Mouse (Mus musculus): Measurements from ENCODE around the gene Ruvbl2. TPM values are rescaled to one million over a fixed set of nuclear protein-coding genes. Genes with fewer than 3 reads are reported as not detected.

Gene Ruvbl2
- total RNA-seq, 1 experiment = 228 TPM

DNA sequence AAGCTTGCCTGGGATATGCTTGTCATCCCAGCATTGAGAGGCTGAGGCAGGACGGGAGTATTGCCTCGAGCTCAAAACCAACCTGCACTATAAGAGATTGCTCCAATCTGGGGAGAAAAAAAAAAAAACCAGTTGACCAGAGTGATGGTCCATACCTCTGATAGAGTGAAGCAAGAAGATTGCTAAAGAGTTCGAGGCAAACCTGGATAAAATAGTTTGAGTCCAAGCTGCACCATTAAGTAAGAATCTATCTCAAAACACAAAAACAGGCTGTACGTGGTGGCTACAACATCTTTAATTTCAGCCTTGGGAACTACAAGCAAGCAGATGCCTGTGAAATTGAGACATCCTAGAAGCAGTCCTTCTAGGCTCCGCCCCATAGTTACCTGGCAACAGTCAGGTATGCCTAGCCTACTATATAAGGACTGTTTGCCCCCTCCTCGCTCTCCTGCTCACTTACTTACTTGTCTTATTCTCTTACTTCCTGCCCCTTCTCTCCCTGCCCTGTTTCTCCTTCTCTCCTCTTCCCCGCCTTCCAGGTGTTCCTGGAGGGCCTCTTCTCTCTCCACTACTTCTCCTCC is 29.3 kb upstream of the Ruvbl2 start:
- H3K36me3 ChIP-seq (ENCODE audit: control insufficient read depth, insufficient read depth, low read length, poor library complexity, severe bottlenecking) = peaks cover 24% of the 10 kb centered on the region
- DNase-seq (ENCODE audit: low read depth, low spot score) = no peak
- no peaks in the 10 kb centered on the region for H3K9me3 ChIP-seq (ENCODE audit: control insufficient read depth, insufficient read depth, low read depth, low read length)
- TF ChIP-seq ZC3H11A (IDR thresholded peaks at IDR 0.05; ENCODE audit: borderline replicate concordance, low read depth, low read length) = no peak
- no peak for TF ChIP-seq HCFC1 (IDR thresholded peaks at IDR 0.05; ENCODE audit: borderline replicate concordance, insufficient read depth, low read length)
- TF ChIP-seq MAFK (IDR thresholded peaks at IDR 0.05; ENCODE audit: insufficient read depth, low read depth, low read length) = no peak
- TF ChIP-seq ZNF384 (IDR thresholded peaks at IDR 0.05; ENCODE audit: low read depth, low read length) = 0 out of 2 replicates have a peak, but pooled peaks have one; percentile 42
- peak overlapping the region; percentile 12; the same call in 1 of the 2 replicates for H3K9ac ChIP-seq (ENCODE audit: insufficient read depth, low read depth, low read length, poor library complexity, severe bottlenecking)
- no peak overlapping the region; the same call in 1 of the 2 replicates for H3K27ac ChIP-seq (ENCODE audit: insufficient read depth, low read depth, low read length, poor library complexity, severe bottlenecking)
- in situ Hi-C loops (cut with MboI; ENCODE audit: low sequenced_read_pairs in 2 of 2, unreplicated experiment in 2 of 2) = no loop called here
- H3K4me3 ChIP-seq (ENCODE audit: insufficient read depth in 1 of 2, low read depth in 1 of 2, low read length in 2 of 2, poor library complexity in 1 of 2, severe bottlenecking in 1 of 2) = peak overlapping the region; percentile 63 to 80
- peaks cover 0 to 3% of the 10 kb centered on the region in 2 experiments; a peak in 2 of 4 replicates for H3K4me1 ChIP-seq (ENCODE audit: control insufficient read depth in 2 of 2, insufficient read depth in 2 of 2, low read length in 2 of 2, poor library complexity in 1 of 2)

DNA sequence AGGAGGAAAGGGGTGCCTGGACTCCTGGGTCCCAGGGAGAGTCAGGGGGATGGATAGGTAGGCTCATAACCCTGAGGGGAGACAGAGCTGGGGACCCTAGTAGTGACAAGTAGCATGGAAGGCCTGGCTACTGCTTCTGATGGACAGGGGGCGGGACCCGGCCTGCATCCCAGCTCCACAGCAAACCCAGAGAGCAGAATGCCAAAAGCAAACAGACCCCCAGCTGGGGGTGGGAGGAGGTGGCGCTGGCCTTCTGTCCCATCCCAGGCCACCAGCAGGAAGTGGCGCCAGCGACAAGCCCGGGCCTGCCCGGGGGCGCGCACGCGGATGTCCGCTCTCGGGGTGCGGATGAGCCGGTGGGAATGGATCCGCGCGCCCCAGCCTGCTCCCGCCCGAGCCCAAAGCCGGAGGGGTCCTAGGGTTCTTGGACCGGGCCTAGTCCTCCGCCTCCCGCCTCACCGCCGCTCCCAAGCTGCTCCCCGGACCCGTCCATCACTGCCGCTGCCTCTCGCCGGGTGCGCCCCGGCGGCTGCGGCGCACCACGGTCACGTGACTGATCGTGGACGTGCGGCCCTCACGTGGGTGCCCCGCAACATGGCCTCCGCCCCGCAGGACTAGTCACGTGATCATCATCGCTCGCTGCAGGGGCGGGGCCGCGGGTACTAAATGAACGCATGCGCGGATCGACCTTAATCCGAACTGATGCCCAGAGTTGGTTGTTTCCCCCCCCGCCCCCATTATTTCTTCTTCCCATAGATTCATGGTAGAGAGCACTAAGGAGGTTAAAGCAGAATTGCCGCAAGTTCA is 28.6 kb upstream of the Ruvbl2 start, which contains the start of gene Bax:
Gene Bax, minus strand, starts transcription at position 616 of the 807 bp plus-strand sequence.
- Histone ChIP-seq H3K9me3 (ENCODE audit: control insufficient read depth, insufficient read depth, low read depth, low read length) (no peaks in the 10 kb centered on the region), H3K27ac (ENCODE audit: insufficient read depth, low read depth, low read length, poor library complexity, severe bottlenecking) (peak within 1 kb of the TSS; percentile 91), H3K9ac (ENCODE audit: insufficient read depth, low read depth, low read length, poor library complexity, severe bottlenecking) (peak within 1 kb of the TSS; percentile 93), H3K4me1 (ENCODE audit: control insufficient read depth in 2 of 2, insufficient read depth in 2 of 2, low read length in 2 of 2, poor library complexity in 1 of 2) (peaks cover 0 to 3% of the 10 kb centered on the region in 2 experiments; a peak in 2 of 4 replicates), H3K36me3 (ENCODE audit: control insufficient read depth, insufficient read depth, low read length, poor library complexity, severe bottlenecking) (peaks cover 29% of the 10 kb centered on the region), H3K4me3 (ENCODE audit: insufficient read depth in 1 of 2, low read depth in 1 of 2, low read length in 2 of 2, poor library complexity in 1 of 2, severe bottlenecking in 1 of 2) (peak within 1 kb of the TSS; percentile 74 to 80)
- in situ Hi-C loops (cut with MboI; ENCODE audit: low sequenced_read_pairs in 2 of 2, unreplicated experiment in 2 of 2) = no loop called here
- DNase-seq (ENCODE audit: low read depth, low spot score) = peak; percentile 90
- peak; percentile 83 for TF ChIP-seq HCFC1 (IDR thresholded peaks at IDR 0.05; ENCODE audit: borderline replicate concordance, insufficient read depth, low read length)
- TF ChIP-seq CHD2 (IDR thresholded peaks at IDR 0.05; ENCODE audit: low read depth, low read length) = no peak
- TF ChIP-seq ZNF384 (IDR thresholded peaks at IDR 0.05; ENCODE audit: low read depth, low read length) = no peak
- no peak for TF ChIP-seq MAFK (IDR thresholded peaks at IDR 0.05; ENCODE audit: insufficient read depth, low read depth, low read length)

DNA sequence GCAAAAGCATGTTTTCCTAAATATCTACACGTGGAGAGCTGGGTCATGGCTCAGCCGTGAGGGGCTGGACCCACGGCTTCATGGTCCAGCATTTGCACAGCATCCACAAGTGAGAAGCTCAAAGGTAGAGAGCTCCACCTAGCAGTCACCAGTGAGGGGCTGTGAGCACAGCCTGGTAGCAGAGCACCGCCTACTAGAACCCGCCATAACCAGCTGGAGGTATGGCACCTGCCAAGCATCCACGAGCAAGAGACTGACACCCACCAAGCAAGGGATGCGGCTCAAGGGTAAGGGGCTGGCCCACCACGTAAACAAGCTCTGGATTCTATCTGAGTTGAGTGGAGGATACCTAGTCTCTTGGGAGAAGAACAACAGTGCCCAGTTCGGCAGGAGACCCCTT is 27.7 kb upstream of the Ruvbl2 start:
- H3K9ac ChIP-seq (ENCODE audit: insufficient read depth, low read depth, low read length, poor library complexity, severe bottlenecking) = peak overlapping the region; percentile 93
- TF ChIP-seq CHD2 (IDR thresholded peaks at IDR 0.05; ENCODE audit: low read depth, low read length) (no peak), ZNF384 (IDR thresholded peaks at IDR 0.05; ENCODE audit: low read depth, low read length) (no peak), MAFK (IDR thresholded peaks at IDR 0.05; ENCODE audit: insufficient read depth, low read depth, low read length) (no peak), HCFC1 (IDR thresholded peaks at IDR 0.05; ENCODE audit: borderline replicate concordance, insufficient read depth, low read length) (no peak), ZC3H11A (IDR thresholded peaks at IDR 0.05; ENCODE audit: borderline replicate concordance, low read depth, low read length) (no peak)
- H3K4me1 ChIP-seq (ENCODE audit: control insufficient read depth in 2 of 2, insufficient read depth in 2 of 2, low read length in 2 of 2, poor library complexity in 1 of 2) = peaks cover 0 to 3% of the 10 kb centered on the region in 2 experiments; a peak in 2 of 4 replicates
- DNase-seq (ENCODE audit: low read depth, low spot score) = no peak
- in situ Hi-C loops (cut with MboI; ENCODE audit: low sequenced_read_pairs in 2 of 2, unreplicated experiment in 2 of 2) = no loop called here
- H3K4me3 ChIP-seq (ENCODE audit: insufficient read depth in 1 of 2, low read depth in 1 of 2, low read length in 2 of 2, poor library complexity in 1 of 2, severe bottlenecking in 1 of 2) = peak overlapping the region; percentile 74 to 80
- H3K9me3 ChIP-seq (ENCODE audit: control insufficient read depth, insufficient read depth, low read depth, low read length) = no peaks in the 10 kb centered on the region
- peak overlapping the region; percentile 91; the same call in 1 of the 2 replicates for H3K27ac ChIP-seq (ENCODE audit: insufficient read depth, low read depth, low read length, poor library complexity, severe bottlenecking)
- peaks cover 35% of the 10 kb centered on the region for H3K36me3 ChIP-seq (ENCODE audit: control insufficient read depth, insufficient read depth, low read length, poor library complexity, severe bottlenecking)

DNA sequence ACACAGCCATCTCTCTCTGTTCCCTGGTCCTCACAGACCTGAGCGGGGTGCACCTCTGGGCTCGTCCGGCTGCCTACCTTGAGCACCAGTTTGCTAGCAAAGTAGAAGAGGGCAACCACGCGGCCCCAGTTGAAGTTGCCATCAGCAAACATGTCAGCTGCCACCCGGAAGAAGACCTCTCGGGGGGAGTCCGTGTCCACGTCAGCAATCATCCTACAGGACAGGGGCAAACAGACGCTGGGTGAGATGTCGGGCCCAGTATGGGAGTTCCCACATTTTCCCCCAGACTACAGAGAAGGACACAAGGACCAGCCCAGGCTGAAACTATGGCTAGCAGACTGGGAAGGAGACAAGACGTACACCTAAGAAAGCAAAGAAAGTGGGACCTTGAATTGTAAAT is 27.2 kb upstream of the Ruvbl2 start:
- TF ChIP-seq HCFC1 (IDR thresholded peaks at IDR 0.05; ENCODE audit: borderline replicate concordance, insufficient read depth, low read length) (no peak), ZC3H11A (IDR thresholded peaks at IDR 0.05; ENCODE audit: borderline replicate concordance, low read depth, low read length) (no peak), ZNF384 (IDR thresholded peaks at IDR 0.05; ENCODE audit: low read depth, low read length) (no peak), MAFK (IDR thresholded peaks at IDR 0.05; ENCODE audit: insufficient read depth, low read depth, low read length) (no peak), CHD2 (IDR thresholded peaks at IDR 0.05; ENCODE audit: low read depth, low read length) (no peak)
- DNase-seq (ENCODE audit: low read depth, low spot score) = no peak
- Histone ChIP-seq H3K9ac (ENCODE audit: insufficient read depth, low read depth, low read length, poor library complexity, severe bottlenecking) (peak overlapping the region; percentile 93; the same call in 1 of the 2 replicates), H3K4me3 (ENCODE audit: insufficient read depth in 1 of 2, low read depth in 1 of 2, low read length in 2 of 2, poor library complexity in 1 of 2, severe bottlenecking in 1 of 2) (peak overlapping the region; percentile 74 to 80), H3K9me3 (ENCODE audit: control insufficient read depth, insufficient read depth, low read depth, low read length) (no peaks in the 10 kb centered on the region), H3K4me1 (ENCODE audit: control insufficient read depth in 2 of 2, insufficient read depth in 2 of 2, low read length in 2 of 2, poor library complexity in 1 of 2) (peaks cover 0 to 3% of the 10 kb centered on the region in 2 experiments; a peak in 2 of 4 replicates), H3K36me3 (ENCODE audit: control insufficient read depth, insufficient read depth, low read length, poor library complexity, severe bottlenecking) (peaks cover 38% of the 10 kb centered on the region), H3K27ac (ENCODE audit: insufficient read depth, low read depth, low read length, poor library complexity, severe bottlenecking) (peak overlapping the region; percentile 91; the same call in 1 of the 2 replicates)
- in situ Hi-C loops (cut with MboI; ENCODE audit: low sequenced_read_pairs in 2 of 2, unreplicated experiment in 2 of 2) = no loop called here
